In the genomic region with DNA sequence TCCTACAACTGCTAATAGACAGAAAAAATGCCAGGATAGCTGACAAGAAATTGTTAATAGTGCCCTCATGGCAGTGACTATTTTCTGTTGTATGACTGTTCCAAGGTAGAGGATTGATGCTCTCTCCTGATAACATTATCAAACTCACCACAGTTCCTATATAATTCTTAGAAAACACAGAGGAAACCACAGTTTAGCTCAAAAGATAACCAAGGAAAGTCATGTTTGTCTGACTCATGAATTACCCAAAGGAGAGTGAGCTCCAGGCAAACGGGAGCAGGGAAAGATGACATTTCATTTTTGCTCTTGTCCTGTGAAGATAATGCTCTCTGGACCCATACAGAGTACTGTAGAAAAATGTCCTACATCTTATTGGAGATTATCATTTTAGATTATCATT, we compare ENCODE assay signal across 16 mouse cellular contexts.
"Had no signal": no experiment of that assay in that cellular context is flagged by ENCODE, and none has a peak within 500 bp of the region (broad histone marks: within the 10 kb centered on the region; RNA-seq: fewer than 3 reads in every experiment).

No protein-coding gene starts in this region.

- H3K27me3 ChIP-seq: kidney, embryonic 15.5 days; limb, embryonic 15.5 days; lung, embryonic 15.5 days; midbrain, embryonic 15.5 days; neural tube, embryonic 13.5 days had no signal

- H3K4me3 ChIP-seq: kidney, embryonic 15.5 days; limb, embryonic 15.5 days; lung, embryonic 15.5 days; midbrain, embryonic 15.5 days; neural tube, embryonic 13.5 days had no signal

- DNase-seq: kidney, adult 2 months; kidney, postnatal 14 days; layer of hippocampus, postnatal 36 days; lung, postnatal 14 days; retina, postnatal 1 day; right cerebral cortex, postnatal 4 days; spleen, adult 18-20 months; thymus, adult 18-20 months; thymus, postnatal 14 days had no signal

- H3K27ac ChIP-seq: kidney, embryonic 15.5 days; limb, embryonic 15.5 days; lung, embryonic 15.5 days; macrophage; midbrain, embryonic 15.5 days; neural tube, embryonic 13.5 days had no signal

- H3K4me1 ChIP-seq: midbrain, embryonic 15.5 days had no signal

- H3K9me3 ChIP-seq: kidney, embryonic 15.5 days; limb, embryonic 15.5 days; lung, embryonic 15.5 days; midbrain, embryonic 15.5 days; neural tube, embryonic 13.5 days had no signal

- ATAC-seq: intestine, embryonic 16.5 days; midbrain, embryonic 15.5 days had no signal

- H3K36me3 ChIP-seq: kidney, embryonic 15.5 days; limb, embryonic 15.5 days; lung, embryonic 15.5 days; midbrain, embryonic 15.5 days; neural tube, embryonic 13.5 days had no signal

- H3K9ac ChIP-seq: kidney, embryonic 15.5 days; limb, embryonic 15.5 days; lung, embryonic 15.5 days; midbrain, embryonic 15.5 days; neural tube, embryonic 13.5 days had no signal

- H3K4me2 ChIP-seq: kidney, embryonic 15.5 days; limb, embryonic 15.5 days; lung, embryonic 15.5 days; midbrain, embryonic 15.5 days; neural tube, embryonic 13.5 days had no signal
